Mouse (Mus musculus): Measurements from ENCODE around the gene Relb. TPM values are rescaled to one million over a fixed set of nuclear protein-coding genes. Genes with fewer than 3 reads are reported as not detected.
A peak's percentile ranks its signal among the peaks of the same experiment; 100 is the strongest.

The Relb gene
- 10 to 100 TPM in 1 of 2 experiments, 1 to 10 TPM in 1; 9.9 to 10.5 TPM for total RNA-seq (2021)
- long read RNA-seq, experiment 1, transcript Relb-201 (11 exons, 2,200 nt): major isoform, 6 of 7 reads
- long read RNA-seq, experiment 1, partial matches to known transcripts: 1 of 7 reads
- long read RNA-seq, experiment 1, other reads (novel, unspliced or antisense): 0 of 7 reads
- long read RNA-seq, experiment 2, transcript Relb-201 (11 exons, 2,200 nt): major isoform, 8 of 17 reads
- long read RNA-seq, experiment 2, partial matches to known transcripts: 0 of 17 reads
- long read RNA-seq, experiment 2, other reads (novel, unspliced or antisense): 9 of 17 reads

GRCm38 (mm10) chr7:19629361-19629734 is at the start of gene Relb:
Gene Relb (minus strand): TSS chr7:19629438.
- peak; percentile 85 to 92 for DNase-seq (ENCODE audit: low spot score in 2 of 2)

- no peak for DNase-seq (ENCODE audit: low spot score in 2 of 2)
These were observed 49.7 kb upstream of the Relb start for GRCm38 (mm10) chr7:19678901-19679300.

GRCm38 (mm10) chr7:19677872-19678271 is 48.6 kb upstream of the Relb start, which contains the start of gene Apoc2:
Gene Apoc2 (minus strand): TSS chr7:19677941.
- DNase-seq (ENCODE audit: low spot score in 2 of 2): no peak

- no peak for DNase-seq (ENCODE audit: low spot score in 2 of 2)
These were observed 47.4 kb upstream of the Relb start for GRCm38 (mm10) chr7:19676662-19677061.

GRCm38 (mm10) chr7:19675824-19676223 is 46.6 kb upstream of the Relb start:
- DNase-seq (ENCODE audit: low spot score in 2 of 2): no peak

- no peak for DNase-seq (ENCODE audit: low spot score in 2 of 2)
These were observed 44.0 kb upstream of the Relb start for GRCm38 (mm10) chr7:19673083-19673699.

- no peak for DNase-seq (ENCODE audit: low spot score in 2 of 2)
These were observed 42.3 kb upstream of the Relb start for GRCm38 (mm10) chr7:19671511-19671910.

GRCm38 (mm10) chr7:19668947-19669721 is 39.9 kb upstream of the Relb start:
- DNase-seq (ENCODE audit: low spot score in 2 of 2): peak; percentile 92 to 97

- DNase-seq (ENCODE audit: low spot score in 2 of 2): no peak
These were observed 38.2 kb upstream of the Relb start for GRCm38 (mm10) chr7:19667434-19667833.

GRCm38 (mm10) chr7:19666750-19667149 is 37.5 kb upstream of the Relb start:
- no peak for DNase-seq (ENCODE audit: low spot score in 2 of 2)

- DNase-seq (ENCODE audit: low spot score in 2 of 2): peak; percentile 98 to 99
These were observed 36.0 kb upstream of the Relb start, which contains the start of gene Clptm1 for GRCm38 (mm10) chr7:19664955-19665841. Gene Clptm1 (minus strand): TSS chr7:19665033.

- no peak for DNase-seq (ENCODE audit: low spot score in 2 of 2)
These were observed 35.3 kb upstream of the Relb start for GRCm38 (mm10) chr7:19664455-19664954.

- DNase-seq (ENCODE audit: low spot score in 2 of 2): no peak
These were observed 34.7 kb upstream of the Relb start for GRCm38 (mm10) chr7:19663940-19664339.

- DNase-seq (ENCODE audit: low spot score in 2 of 2): no peak
These were observed 23.4 kb upstream of the Relb start for GRCm38 (mm10) chr7:19652614-19653013.

- DNase-seq (ENCODE audit: low spot score in 2 of 2): no peak
These were observed 22.0 kb upstream of the Relb start for GRCm38 (mm10) chr7:19651063-19651786.

- no peak for DNase-seq (ENCODE audit: low spot score in 2 of 2)
These were observed 12.0 kb upstream of the Relb start for GRCm38 (mm10) chr7:19641223-19641622.

- no peak for DNase-seq (ENCODE audit: low spot score in 2 of 2)
These were observed 6.0 kb upstream of the Relb start for GRCm38 (mm10) chr7:19635074-19635827.

GRCm38 (mm10) chr7:19634591-19634990 is 5.4 kb upstream of the Relb start:
- DNase-seq (ENCODE audit: low spot score in 2 of 2): no peak

GRCm38 (mm10) chr7:19633855-19634254 is 4.6 kb upstream of the Relb start:
- DNase-seq (ENCODE audit: low spot score in 2 of 2): no peak

Measured in layer of hippocampus, postnatal 14 days (tissue).